Mouse (Mus musculus): ENCODE data around the gene Lipc. TPM values are rescaled to one million over a fixed set of nuclear protein-coding genes. Genes with fewer than 3 reads are reported as not detected.

Lipc gene
- total and polyA plus RNA-seq, 3 experiments: 0.14 to 0.25 TPM; not detected in 1

- H3K4me3 ChIP-seq: no peak overlapping the region
Measured at GRCm38 (mm10) chr9:70848135-70848770, 103.8 kb downstream of the Lipc start.

GRCm38 (mm10) chr9:70847627-70848051, 104.4 kb downstream of the Lipc start:
- Histone ChIP-seq H3K79me2 (replicated peaks; ENCODE audit: control insufficient read depth, insufficient read depth, low read length) (no peaks in the 10 kb centered on the region), H3K4me1 (ENCODE audit: control insufficient read depth, insufficient read depth, low read length) (peaks cover 12% of the 10 kb centered on the region), H3K27me3 (ENCODE audit: control insufficient read depth, insufficient read depth, low read length) (no peaks in the 10 kb centered on the region), H3K9ac (ENCODE audit: low read depth, low read length) (no peak overlapping the region), H3K36me3 (ENCODE audit: control insufficient read depth, insufficient read depth, low read length) (peaks cover 4% of the 10 kb centered on the region), H3K27ac (peak overlapping the region; percentile 72), H3K4me3 (no peak overlapping the region)
- 25% methylated on average over 8 of the region's 8 CpGs for WGBS
- DNase-seq: peak in 1 of 2 experiments; percentile 52
- TF ChIP-seq EP300 (IDR thresholded peaks at IDR 0.05; ENCODE audit: insufficient read depth, low read depth, low read length): no peak
- TF ChIP-seq CTCF (IDR thresholded peaks at IDR 0.05): peak; percentile 27; the same call in 1 of the 2 replicates
- intact Hi-C loops (cut with DNase I): loop anchor here (5.0 kb wide), 1 partner anchor 95 kb away; no protein-coding TSS in a partner anchor

More at GRCm38 (mm10) chr9:70848135-70848770, 103.8 kb downstream of the Lipc start:
- 27% methylated on average over 10 of the region's 10 CpGs for WGBS
- Histone ChIP-seq H3K79me2 (replicated peaks; ENCODE audit: control insufficient read depth, insufficient read depth, low read length) (no peaks in the 10 kb centered on the region), H3K9ac (ENCODE audit: low read depth, low read length) (no peak overlapping the region), H3K36me3 (ENCODE audit: control insufficient read depth, insufficient read depth, low read length) (peaks cover 4% of the 10 kb centered on the region), H3K4me1 (ENCODE audit: control insufficient read depth, insufficient read depth, low read length) (peaks cover 9% of the 10 kb centered on the region), H3K27ac (peak overlapping the region; percentile 72), H3K27me3 (ENCODE audit: control insufficient read depth, insufficient read depth, low read length) (no peaks in the 10 kb centered on the region)
- DNase-seq: peak in 1 of 2 experiments; percentile 44
- TF ChIP-seq POLR2A (IDR thresholded peaks at IDR 0.05; ENCODE audit: insufficient read depth, low read depth, low read length): no peak
- no peak for TF ChIP-seq EP300 (IDR thresholded peaks at IDR 0.05; ENCODE audit: insufficient read depth, low read depth, low read length)
- no peak for TF ChIP-seq CTCF (IDR thresholded peaks at IDR 0.05)
- intact Hi-C loops (cut with DNase I): loop anchor here (5.0 kb wide), 1 partner anchor 94 kb away; no protein-coding TSS in a partner anchor

- Histone ChIP-seq H3K4me3 (no peak overlapping the region), H3K9ac (ENCODE audit: low read depth, low read length) (no peak overlapping the region), H3K36me3 (ENCODE audit: control insufficient read depth, insufficient read depth, low read length) (no peaks in the 10 kb centered on the region; the same call in 1 of the 2 replicates), H3K79me2 (replicated peaks; ENCODE audit: control insufficient read depth, insufficient read depth, low read length) (no peaks in the 10 kb centered on the region), H3K27ac (no peak overlapping the region), H3K4me1 (ENCODE audit: control insufficient read depth, insufficient read depth, low read length) (peaks cover 20% of the 10 kb centered on the region), H3K27me3 (ENCODE audit: control insufficient read depth, insufficient read depth, low read length) (no peaks in the 10 kb centered on the region)
- WGBS: 97% methylated on average over 4 of the region's 4 CpGs
- TF ChIP-seq POLR2A (IDR thresholded peaks at IDR 0.05; ENCODE audit: insufficient read depth, low read depth, low read length): no peak
- no peak for TF ChIP-seq EP300 (IDR thresholded peaks at IDR 0.05; ENCODE audit: insufficient read depth, low read depth, low read length)
- TF ChIP-seq CTCF (IDR thresholded peaks at IDR 0.05): peak; percentile 38
- intact Hi-C loops (cut with DNase I): loop anchor here (5.0 kb wide), 1 partner anchor 69 kb away; no protein-coding TSS in a partner anchor
- no peak for DNase-seq
Measured at GRCm38 (mm10) chr9:70843270-70843669, 108.8 kb downstream of the Lipc start.

- 48% methylated on average over 5 of the region's 6 CpGs for WGBS
- intact Hi-C loops (cut with DNase I): loop anchor here (5.0 kb wide), 1 partner anchor 70 kb away; no protein-coding TSS in a partner anchor
- Histone ChIP-seq H3K9ac (ENCODE audit: low read depth, low read length) (no peak overlapping the region), H3K27ac (peak overlapping the region; percentile 45), H3K4me1 (ENCODE audit: control insufficient read depth, insufficient read depth, low read length) (peaks cover 18% of the 10 kb centered on the region), H3K27me3 (ENCODE audit: control insufficient read depth, insufficient read depth, low read length) (no peaks in the 10 kb centered on the region), H3K79me2 (replicated peaks; ENCODE audit: control insufficient read depth, insufficient read depth, low read length) (no peaks in the 10 kb centered on the region), H3K36me3 (ENCODE audit: control insufficient read depth, insufficient read depth, low read length) (no peaks in the 10 kb centered on the region; the same call in 1 of the 2 replicates), H3K4me3 (no peak overlapping the region)
- peak in 1 of 2 experiments; percentile 21 for DNase-seq
- no peak for TF ChIP-seq EP300 (IDR thresholded peaks at IDR 0.05; ENCODE audit: insufficient read depth, low read depth, low read length)
- no peak for TF ChIP-seq POLR2A (IDR thresholded peaks at IDR 0.05; ENCODE audit: insufficient read depth, low read depth, low read length)
- no peak for TF ChIP-seq CTCF (IDR thresholded peaks at IDR 0.05)
Measured at GRCm38 (mm10) chr9:70842300-70842941, 109.6 kb downstream of the Lipc start.

- Histone ChIP-seq H3K27ac (peak overlapping the region; percentile 45), H3K4me3 (no peak overlapping the region), H3K9ac (ENCODE audit: low read depth, low read length) (no peak overlapping the region), H3K27me3 (ENCODE audit: control insufficient read depth, insufficient read depth, low read length) (no peaks in the 10 kb centered on the region), H3K36me3 (ENCODE audit: control insufficient read depth, insufficient read depth, low read length) (no peaks in the 10 kb centered on the region; the same call in 1 of the 2 replicates), H3K4me1 (ENCODE audit: control insufficient read depth, insufficient read depth, low read length) (peaks cover 17% of the 10 kb centered on the region), H3K79me2 (replicated peaks; ENCODE audit: control insufficient read depth, insufficient read depth, low read length) (no peaks in the 10 kb centered on the region)
- no peak for DNase-seq
- intact Hi-C loops (cut with DNase I): loop anchor here (2.0 to 5.0 kb wide), 2 partner anchors 49 to 71 kb away; no protein-coding TSS in a partner anchor
- WGBS: 69% methylated on average over 8 of the region's 8 CpGs
- TF ChIP-seq CTCF (IDR thresholded peaks at IDR 0.05) (no peak), EP300 (IDR thresholded peaks at IDR 0.05; ENCODE audit: insufficient read depth, low read depth, low read length) (no peak), POLR2A (IDR thresholded peaks at IDR 0.05; ENCODE audit: insufficient read depth, low read depth, low read length) (no peak)
Measured at GRCm38 (mm10) chr9:70841426-70842215, 110.4 kb downstream of the Lipc start.
